Mouse (Mus musculus): ENCODE measurements around the gene Cd300c. TPM values are rescaled to one million over a fixed set of nuclear protein-coding genes. Genes with fewer than 3 reads are reported as not detected.
A peak's percentile ranks its signal among the peaks of the same experiment; 100 is the strongest.
"Not testable (repeated sequence)": the region's sequence is repeated elsewhere in the genome, so short reads cannot be mapped to it uniquely, and the experiment has no call there.

Cd300c gene
- not detected in 2 replicates for total RNA-seq (2021)
- long read RNA-seq, result 0 reads

DNA sequence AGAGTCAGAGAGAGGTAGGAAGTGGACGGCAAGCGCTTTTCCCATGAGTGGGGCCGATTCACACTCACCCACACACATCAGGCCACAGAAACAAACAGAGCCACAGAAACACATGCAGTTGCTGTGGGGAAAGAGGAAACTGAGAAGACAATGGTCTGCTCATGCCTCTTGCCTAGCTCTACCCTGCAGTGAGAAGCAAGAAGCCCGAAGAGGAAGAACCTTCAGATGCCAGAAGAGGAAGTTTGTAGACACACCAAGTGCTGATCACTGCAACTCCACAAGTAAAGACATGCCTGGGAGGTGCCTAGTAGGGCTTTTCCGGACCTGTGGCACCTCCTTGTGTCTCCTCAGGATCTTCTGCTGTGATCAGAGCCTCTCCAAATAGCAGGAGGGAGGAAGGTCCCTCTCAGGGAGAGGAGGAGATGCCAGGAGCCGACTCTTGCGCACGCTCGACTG is at the start of gene Cd300c:
Cd300c (minus strand) TSS at position 406 of the 456 bp plus-strand sequence.
- no peak for DNase-seq

DNA sequence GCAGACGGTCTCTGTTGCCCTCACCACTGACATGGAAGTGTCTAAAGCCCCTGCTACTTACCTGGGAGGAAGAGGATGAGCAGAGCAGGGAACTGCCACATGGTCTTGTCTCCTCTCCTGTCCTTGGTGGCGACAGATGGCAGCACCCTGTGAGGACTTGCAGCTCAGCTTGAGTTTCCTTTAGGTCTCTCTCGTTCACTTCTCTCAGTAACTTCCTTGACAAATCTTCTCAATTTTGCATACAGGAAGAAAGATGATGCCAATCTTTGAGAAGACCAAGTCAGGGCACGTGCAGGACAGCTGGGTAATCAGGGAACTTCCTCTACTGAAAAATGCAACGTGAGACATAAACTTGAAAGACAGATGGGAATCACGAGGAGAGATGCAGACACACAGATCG is 47.1 kb upstream of the Cd300c start, which contains the start of gene Cd300ld2:
Cd300ld2 (minus strand) TSS at position 101 of the 400 bp plus-strand sequence.
- DNase-seq, result not testable (repeated sequence)

DNA sequence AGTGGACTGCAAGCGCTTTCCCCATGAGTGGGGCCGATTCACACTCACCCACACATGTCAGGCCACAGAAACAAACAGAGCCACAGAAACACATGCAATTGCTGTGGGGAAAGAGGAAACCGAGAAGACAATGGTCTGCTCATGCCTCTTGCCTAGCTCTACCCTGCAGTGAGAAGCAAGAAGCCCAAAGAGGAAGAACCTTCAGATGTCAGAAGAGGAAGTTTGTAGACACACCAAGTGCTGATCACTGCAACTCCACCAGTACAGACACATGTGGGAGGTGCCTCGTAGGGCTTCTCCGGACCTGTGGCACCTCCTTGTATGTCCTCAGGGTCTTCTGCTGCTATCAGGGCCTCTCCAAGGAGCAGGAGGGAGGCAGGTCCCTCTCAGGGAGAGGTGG is 35.1 kb upstream of the Cd300c start:
- DNase-seq, result no peak

DNA sequence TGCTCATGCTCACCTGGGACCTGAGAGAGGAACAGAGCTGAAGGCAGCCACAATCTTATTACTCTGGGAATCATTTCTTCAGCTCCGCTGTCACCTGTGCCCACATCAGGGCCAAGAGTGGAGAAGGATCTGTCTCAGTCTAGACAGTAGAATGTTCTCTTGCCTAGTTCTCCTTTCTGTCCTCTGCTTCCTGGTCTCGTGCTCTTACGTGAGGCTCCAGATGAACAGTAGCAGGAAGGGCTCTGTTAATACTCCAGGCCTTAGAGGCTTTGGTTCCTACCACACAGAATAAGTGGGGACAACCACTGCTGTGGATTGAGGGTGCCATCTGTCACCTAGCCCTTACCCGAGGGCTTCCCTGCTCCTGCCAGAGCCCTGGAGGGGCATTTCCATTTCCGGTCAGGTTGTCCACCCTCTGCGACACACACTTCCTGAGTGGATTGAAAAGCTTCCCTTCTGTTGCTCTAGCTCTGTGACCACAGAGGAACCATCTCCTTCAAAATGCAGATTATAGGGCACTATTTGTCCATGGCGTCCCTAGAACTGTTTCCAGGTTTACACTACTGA is 32.6 kb upstream of the Cd300c start, which contains the start of gene Cd300c2:
Cd300c2 (minus strand) TSS at position 407 of the 567 bp plus-strand sequence.
- DNase-seq, result no peak

DNA sequence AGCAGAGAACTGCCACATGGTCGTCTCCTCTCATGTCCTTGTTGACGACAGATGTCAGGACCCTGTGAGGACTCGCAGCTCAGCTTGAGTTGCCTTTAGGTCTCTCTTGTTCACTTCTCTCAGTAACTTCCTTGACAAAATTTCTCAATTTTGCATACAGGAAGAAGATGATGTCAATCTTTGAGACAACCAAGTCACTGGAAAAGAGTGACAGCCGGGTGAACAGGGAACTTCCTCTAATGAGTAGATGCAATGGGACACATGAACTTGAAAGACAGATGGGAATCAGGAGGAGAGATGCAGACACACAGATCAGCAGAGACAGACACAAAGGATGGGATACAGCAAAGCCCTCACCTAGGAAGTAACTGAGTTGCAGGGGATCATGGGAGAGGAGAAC is 20.8 kb upstream of the Cd300c start, which contains the start of gene Cd300ld:
Cd300ld (minus strand) TSS at position 130 of the 400 bp plus-strand sequence.
- DNase-seq, result no peak

DNA sequence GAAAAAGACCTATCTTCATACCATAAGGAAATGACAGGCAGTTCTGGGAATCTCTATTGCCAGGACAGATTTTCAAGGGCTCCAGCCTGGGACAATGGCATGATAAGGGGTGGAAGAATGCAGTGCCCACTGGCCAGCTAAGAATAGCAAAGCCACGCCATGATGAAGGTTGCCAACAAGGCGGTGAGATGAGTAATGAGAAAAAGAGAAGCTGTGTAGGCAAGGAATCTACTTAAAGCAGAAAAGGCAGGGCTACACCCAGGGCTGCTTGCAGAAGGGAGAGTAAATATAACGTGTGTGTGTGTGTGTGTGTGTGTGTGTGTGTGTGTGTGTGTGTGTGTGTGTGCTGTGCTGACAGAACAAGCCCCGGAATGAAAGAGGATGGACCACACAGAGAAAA is 12.9 kb upstream of the Cd300c start:
- no peak for DNase-seq

DNA sequence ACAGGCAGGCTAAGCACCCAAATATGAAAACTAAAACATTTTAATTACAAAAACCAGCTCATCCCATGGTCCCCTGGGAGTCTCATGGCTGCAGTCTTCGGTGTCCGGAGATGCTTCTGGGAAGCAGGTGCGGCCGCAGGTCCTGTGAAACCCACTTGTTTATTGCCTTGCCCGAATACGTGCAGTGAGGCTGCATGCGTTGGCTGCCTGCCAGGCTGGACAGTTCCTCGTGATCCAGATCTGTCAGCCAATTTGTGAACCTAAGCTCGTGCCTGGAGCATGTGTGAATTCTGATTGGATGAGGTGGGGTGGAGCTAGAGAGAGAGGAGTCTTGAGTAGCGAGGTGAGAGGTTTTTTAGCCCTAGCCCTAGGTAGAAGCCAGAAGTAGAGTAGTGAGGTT is 3.8 kb upstream of the Cd300c start:
- no peak for DNase-seq

DNA sequence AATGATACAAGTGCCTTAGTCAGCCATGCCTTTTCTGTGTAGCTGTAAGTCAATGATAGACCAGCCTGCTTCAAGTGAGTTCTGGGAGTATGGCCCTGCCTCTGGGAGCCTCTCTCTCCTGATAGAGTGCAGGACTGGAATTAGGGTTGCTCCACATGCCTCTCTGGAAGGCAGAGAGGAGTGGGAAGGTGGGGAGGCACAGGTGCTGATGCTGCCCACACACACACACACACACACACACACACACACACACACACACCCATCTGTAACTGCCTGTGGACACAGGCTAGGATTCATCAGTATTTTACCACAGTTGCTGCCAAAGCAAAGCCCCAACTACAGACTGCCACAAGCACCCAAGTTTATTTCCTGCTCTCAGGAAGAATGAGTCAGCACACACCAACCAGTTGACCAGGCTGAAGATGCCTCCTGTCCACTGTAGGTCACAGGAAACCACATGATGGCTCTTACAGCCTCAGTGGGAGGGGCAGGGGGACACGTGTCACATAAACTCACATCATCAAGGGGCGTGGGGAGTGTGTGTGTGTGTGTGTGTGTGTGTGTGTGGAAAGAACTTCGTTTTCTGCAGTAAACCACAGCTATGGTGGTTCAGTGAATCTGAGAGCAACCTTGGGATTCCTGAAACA is 3.7 kb downstream of the Cd300c start:
- no peak for DNase-seq

DNA sequence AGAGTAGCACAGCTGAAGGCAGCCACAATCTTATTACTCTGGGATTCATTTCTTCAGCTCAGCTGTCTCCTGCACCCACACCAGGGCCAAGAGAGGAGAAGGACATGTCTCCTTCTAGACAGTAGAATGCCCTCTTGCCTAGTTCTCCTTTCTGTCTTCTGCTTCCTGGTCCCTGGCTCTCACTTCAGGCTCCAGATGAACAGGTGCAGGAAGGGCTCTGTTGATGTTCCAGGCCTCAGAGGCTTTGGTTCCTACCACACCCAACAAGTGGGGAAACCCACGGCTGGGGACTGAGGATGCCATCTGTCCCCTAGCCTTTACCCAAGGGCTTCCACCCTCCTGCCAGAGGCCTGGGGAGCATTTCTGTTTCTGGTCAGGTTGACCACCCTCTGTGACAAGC is 8.6 kb downstream of the Cd300c start:
- DNase-seq, result no peak

DNA sequence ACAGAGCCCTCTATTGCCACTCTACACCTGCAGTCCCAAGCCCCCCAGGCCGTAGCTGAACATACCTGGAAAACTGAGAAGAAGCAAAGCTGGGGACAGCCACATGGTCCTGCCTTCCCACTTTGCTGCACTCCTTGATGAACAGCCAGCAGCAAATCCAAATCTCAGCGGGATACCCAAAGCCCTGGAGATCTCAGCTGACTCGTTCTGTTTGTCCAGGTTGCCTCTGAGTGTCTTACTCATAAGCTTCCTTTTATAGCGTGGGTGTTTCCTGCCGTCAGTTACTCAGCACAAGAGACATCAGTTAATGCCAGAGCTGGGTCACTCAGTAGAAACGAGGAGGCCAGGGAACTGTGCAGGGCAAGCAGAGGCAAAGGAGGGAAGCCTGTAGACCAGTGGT is 34.8 kb downstream of the Cd300c start, which contains the start of gene Cd300lb:
Cd300lb (minus strand) TSS at position 243 of the 400 bp plus-strand sequence.
- DNase-seq, result no peak

DNA sequence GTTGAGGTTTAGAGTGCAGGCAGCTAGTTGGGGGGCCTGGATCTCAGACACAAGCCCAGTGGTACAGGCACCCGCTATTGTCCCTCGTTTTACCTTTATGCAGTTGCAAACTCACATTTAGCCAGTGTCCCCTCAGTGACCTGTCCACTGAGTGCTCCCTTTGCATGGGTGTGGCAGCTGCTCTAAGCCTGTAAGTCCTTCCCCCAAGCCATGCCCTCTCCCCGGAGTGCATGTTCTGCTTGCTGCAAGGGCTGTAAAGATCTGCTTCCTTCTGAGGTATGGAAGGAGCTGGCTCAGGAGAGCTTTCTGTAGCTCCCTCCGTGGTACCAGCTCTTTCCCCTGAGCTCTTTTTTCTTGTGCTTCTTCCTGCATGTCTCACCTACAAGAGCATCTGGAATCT is 35.4 kb downstream of the Cd300c start:
- DNase-seq, result no peak

DNA sequence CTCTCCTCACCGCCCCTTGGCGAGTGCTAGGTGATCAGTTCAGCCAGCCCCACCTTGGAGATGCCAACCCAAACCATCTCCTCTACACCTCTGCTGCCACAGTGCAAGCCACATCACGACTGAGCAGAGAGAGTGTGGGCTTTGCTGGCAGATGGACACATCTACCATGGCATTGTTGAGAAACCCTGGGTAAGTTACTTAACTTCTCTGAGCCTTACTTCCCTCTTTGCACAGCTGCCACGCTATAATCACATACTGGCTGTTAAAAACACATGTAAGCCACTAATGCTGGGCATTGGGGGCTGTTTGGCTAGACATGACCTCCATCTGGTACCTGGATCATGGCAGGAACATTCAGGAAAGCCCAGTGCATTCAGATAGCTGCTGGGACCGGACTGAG is 37.9 kb downstream of the Cd300c start:
- no peak for DNase-seq

DNA sequence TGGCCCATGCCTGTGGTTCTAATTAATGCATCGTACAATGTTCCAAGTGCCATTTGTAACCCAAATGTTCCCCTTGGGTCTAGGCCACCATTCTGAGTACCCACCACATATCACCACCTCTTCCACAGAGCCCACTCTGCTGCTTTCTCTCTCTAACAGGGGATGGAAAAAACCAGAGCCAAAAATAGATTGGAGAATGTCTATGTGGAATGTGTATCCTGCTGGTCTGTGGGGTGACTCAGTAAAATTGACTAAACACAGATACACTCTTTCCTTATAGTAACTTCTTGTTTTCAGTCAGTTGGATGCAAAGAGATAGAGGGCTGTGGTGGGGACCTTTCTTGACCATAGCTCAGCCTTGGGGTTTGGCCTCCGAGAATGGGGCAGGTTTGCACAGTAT is 39.4 kb downstream of the Cd300c start:
- no peak for DNase-seq

DNA sequence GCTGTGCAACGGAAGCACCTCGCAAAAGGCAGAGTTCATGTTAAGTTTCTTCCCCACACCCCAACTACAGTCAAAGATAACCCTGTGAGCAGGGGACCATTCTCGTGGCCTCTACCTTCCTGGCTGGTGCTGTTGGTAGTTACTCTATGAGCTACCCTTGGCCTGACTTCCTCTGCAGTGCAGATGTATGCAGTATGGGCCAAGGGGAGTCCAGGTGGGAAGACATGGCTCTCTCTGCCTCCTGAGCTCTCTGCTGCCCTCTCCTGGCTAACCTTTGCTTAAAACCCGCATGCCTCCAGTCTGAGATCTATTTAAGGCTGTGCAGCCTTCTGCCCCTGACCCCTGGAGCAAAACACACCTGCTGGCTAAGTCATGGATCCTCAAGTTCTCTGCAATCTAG is 45.0 kb downstream of the Cd300c start:
- peak; percentile 10 for DNase-seq

DNA sequence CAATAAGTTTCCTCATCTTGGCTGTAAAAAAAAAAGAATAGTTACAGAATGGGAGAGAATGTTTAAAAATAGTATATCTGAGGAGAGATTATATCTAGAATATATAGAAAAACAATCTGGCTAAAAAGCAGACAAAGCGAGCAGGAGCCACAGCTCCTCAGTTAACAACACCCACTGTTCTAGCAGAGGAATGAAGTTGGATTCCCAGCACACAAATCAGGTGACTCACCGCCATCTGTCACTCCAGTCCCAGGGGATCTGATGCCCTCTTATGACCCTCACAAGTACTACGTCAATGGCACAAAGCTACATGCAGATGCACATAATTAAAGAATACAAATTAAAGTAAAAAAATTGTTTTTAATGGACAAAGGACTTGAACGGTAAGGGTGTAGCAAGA is 46.5 kb downstream of the Cd300c start:
- DNase-seq, result no peak

DNA sequence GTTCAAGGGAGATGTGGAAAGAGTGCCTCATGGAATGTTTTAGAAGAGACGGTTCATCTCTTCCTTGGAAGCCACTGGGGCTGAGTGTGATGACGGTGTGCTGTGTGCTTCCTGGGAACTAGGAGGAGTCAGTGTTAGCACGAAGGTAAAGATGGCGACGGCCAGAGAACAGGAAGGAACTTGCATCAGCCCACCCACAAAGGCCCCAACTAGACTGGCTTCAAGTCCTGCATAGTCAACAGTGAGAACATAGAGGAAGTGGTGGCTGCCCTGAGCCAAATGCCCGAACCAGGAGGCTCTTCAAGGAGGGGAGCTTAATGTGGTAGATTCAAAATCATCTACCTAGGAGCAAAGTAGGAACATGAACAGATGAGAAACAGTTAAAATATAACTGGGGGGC is 51.8 kb downstream of the Cd300c start:
- no peak for DNase-seq

DNA sequence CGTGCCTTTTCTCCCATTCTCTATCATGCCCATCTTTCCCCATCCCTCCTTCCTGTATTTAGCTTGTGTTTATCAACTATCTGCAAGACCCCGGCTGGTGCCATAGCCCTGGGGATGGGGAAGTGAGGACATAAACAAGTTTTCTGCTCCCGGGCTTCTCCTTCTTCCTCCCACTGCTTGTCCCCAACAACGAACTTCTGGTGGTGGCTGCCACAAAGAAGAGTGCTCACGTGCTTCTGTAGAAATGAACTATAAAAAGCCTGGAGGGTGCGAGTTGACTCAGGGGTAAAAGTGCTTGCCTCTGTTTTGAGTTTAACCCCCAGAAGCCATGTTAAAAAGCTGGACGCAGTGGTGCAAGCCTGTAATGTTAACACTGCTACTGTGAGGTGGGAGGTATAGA is 54.0 kb downstream of the Cd300c start:
- no peak for DNase-seq

DNA sequence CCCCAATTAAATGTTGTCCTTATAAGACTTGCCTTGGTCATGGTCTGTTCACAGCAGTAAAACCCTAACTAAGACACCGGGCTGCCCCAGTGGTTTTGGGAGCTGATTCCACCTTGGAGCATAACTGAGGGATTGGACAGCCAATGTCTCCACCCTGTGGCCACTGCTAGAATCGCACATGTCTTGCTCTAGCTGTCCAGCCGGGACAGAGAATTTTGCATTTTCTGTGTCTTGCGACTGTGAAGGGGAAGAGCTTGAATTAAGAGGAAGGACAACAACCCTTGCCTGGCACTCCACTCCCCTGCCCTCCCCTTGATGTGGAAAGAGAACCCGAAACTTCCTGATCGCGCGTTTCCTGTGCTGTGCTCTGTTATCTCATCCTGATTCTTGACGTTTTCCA is 56.1 kb downstream of the Cd300c start:
- peak; percentile 69 for DNase-seq

DNA sequence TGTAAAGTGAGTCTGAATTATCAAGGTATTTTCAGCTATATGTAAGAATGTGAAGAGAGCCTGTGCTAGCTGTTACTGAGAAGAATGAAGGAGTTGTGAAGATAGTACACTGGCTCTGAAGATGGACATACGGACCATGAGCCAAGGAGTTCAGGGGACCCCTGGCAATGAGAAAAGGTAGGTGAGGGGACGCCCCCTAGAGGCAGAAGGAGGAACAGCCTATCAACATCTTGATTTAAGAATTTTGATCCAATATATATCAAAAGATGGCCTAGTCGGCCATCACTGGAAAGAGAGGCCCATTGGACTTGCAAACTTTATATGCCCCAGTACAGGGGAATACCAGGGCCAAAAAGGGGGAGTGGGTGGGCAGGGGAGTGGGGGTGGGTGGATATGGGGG is 59.4 kb downstream of the Cd300c start:
- not testable (repeated sequence) for DNase-seq

DNA sequence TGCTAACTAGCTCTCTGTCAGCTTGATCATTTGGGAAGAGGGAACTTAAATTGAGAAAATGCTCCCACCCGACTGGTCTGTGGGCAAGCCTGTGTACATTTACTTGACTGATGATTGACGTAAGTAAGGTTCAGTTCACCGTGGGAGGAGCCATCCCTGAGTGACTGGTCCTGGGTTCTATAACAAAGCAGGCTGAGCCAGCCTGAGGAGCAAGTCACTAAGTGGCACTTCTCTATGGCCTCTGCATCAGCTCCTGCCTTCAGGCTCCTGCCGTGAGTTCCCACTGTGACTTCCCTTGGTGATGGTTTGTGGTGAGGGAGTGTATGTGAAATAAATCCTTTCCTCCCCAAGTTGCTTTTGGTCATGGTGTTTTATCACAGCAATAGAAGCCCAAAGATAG is 60.9 kb downstream of the Cd300c start:
- DNase-seq, result no peak

DNA sequence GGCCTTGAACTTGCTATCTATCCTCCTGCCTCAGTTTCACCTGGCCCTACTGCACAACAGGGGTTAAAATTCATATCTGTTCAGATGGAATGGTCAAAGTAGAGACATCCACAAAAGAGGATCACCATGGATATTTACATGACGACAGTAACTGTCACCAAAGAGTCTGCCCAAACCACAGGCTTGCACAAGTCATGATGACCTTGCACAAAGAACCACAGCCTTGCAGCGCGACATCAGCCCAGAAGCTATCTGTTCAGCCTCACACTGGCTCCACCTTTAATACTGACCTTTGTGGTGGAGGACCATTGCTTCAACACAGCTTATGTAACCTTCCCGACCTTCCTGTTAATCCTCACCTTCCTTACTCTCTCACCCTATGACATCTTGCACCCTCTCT is 61.4 kb downstream of the Cd300c start:
- peak; percentile 35 for DNase-seq
